Mouse (Mus musculus): ENCODE data around the gene Erp27.

The Erp27 gene

DNA sequence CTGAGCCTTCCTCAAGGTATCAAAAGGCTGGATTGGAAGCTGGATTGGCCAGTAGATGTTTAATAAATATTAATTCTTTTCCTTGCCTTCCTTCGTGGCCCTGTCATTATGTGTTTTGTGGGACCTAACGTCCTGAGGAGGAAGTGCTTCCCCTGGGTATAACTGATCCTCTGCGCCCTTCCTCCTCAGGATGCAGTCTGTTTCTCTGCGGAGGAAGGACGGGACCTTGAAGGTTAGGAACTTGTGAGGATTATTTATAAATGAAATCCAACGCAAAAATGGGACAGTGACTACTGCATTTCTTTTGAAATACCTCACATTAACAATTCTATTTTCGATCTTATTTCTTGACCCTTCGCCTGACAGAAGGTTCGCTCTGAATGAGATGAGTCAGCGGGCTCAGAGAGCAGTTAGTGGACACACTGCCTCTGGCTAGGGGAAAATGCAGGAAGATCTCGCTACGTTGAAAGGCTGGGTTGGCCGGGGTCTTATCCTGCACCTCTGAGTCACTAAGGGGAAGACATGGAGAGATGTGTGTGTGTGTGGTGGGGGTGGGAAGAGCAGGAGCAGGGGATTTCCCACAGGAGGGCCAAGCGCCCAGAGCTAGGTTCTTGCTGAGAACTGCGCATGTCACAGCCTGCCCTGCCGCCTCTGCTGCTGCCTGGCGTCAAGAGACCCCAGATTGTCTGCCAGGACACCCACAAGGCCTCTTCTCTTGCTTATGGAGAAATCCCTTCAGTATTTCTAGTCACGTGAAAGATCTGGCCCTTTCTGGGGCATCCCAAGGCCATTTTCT is 16.5 kb upstream of the Erp27 start:
- DNase-seq = no peak

DNA sequence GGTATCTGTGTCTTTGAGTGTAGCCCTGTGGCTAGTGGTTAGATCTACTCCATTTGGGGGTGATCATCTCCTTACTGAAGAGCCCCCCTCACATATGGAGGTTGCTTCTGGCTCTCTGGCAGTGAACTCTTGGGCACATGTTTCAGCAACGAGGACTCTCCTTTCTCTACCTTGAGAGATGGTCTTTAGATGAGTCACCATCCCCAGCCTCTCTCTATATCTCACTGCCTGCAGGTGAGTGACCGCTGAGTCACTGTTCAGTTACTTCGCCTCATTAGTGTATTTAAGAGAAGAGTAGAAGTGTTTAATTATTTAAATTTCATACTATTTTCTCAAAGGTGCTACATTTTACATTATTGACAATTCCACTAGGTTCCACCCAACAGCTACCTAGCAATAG is 15.1 kb upstream of the Erp27 start:
- no peak for DNase-seq

DNA sequence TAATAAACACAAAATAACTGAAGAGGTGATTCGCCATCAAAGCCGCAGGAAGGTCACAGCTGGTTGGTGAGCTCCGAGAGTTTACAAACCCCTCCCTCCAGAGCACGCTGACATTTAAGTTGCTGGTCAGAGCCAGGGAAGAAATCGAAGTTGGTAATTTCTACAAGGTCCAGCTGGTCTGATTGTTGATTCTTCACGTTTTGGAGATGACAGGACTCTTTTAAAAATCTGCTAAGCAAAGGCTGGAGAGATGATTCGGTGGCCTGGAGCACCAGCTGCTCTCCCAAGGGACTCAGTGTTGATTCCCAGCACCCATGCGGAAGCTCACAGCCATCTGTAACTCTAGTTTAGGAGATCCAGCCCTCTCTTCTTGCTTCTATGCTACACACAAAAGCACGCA is 14.4 kb upstream of the Erp27 start:
- no peak for DNase-seq

DNA sequence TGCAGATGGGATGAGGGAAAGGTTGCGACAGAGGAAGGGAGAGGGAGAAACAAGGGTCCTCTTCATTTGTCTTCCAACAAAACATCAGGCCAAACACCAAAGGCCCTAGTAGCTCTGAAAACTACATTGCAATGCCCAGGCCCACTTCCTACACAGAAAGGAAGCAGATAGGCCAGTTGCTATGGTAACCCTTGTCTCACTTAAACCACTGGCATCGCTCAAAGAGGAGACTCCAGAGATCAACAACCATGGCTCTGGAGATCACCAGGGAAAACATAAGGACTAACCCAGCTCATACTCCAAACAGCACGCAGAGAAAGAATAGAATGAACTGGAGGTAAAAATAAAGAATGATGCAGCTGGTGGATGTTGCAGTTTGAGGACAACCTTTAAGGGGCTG is 13.3 kb upstream of the Erp27 start:
- DNase-seq = no peak

DNA sequence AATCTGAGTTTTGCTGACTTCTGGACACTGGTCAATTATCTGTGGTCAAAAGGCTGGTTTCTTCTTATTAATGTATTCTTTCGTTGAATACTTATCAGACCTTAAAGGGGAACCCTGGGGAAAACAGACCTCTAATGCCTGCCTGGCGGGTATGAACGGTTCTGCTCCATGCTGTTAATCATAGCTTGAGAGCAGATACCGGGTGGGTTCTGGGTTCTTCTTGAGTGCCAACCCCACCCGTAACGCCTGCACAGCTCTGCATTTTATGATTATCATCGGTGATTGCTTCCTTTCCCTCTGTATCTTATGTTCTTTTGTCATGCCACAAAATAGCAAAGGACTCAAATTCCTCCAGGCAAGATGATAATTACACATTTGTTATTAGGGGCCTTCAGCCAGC is 12.1 kb upstream of the Erp27 start:
- no peak for DNase-seq

DNA sequence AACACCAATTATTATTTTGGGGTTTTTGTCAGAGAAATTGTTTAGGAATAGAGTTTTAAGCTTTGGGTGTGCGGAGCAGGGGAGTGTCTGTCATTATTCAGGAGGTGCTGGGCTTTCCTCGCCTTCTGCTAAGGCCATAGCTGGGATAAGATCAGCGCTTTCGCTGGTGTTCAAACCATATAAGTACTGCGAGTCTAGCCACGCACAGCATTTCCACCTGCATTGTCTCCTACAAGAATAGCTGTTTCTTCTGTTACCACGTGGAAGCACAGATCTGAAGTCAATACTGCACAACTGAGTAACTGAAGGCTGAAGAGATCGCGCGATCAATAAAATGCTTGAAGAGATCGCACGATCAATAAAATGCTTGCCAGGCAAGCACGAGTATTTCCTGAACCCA is 9.3 kb upstream of the Erp27 start:
- DNase-seq = no peak

DNA sequence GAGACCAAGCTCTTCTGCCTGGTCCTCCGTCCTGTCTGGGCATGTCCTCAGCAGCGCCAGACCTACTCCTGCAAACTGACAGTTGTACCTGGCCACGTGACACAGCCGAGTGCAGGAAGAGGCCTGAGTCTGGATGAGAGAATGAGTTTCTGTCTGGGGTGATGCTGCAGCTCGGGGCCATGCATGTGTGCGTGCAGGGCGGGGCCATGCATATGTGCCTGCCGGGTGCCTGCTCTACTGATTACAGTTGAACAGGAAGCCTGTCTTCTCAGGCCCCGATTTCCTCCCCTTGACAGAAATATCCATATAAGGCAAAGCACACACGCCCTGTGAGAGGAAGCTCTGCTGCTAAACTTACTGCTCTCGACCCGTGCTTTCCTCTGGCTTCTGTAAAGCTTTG is 8.7 kb upstream of the Erp27 start:
- DNase-seq = no peak

DNA sequence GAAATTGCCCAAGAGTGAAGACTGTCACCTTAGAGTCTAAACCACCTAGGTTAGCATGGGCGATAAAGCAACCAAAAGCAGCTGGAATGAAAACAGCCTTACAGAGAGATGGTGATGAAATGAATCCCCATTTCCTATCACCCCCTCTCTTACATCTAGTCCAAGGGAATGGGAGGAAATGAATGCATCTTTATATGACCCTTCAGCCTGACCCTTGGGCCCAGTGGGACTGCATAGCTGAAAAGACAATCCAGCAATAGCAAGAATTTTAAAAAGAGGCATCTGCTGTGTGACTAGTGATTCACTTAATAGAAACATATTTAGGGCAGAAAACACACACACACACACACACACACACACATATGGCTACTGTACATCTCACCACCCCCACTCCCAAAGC is 5.6 kb upstream of the Erp27 start:
- DNase-seq = no peak

DNA sequence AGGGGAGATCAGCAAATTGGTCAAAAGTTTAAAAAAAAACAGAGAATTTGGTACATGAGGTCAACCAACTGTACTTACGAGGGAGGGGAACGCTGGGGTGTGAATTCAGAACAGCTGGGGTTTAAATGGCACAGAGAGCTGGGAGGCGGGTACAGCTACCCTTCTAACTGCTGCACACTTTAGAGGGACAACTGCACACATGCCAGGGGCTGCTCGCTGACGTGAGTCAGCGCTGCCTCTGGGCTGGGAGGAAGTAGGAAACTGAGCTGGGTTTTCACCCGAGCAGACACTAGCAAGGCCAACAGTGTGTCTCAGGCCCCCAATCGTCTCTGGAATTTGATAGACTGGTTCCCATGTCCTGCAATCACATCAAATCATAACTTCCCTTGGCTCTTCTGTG is 3.1 kb upstream of the Erp27 start:
- DNase-seq = no peak

DNA sequence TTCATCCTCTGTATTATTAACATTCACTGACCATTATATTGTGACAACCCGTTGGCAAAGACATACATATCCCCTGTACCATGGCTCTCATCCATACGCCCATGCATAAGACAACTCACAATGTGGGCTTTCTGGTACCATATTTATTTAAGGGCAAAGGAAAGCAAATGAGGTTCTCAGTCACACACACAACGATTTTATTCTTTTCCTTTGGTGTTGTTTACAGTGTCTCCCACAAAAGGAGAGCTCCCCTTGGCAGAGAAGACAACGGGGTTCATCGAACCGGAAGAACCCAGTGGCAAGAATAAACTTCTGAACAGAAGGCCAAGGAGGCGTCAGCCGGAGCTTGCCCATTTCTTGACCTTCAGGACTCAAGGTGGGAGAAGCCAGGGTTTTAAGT is 1.6 kb upstream of the Erp27 start, which contains the start of gene Pde6h:
Gene Pde6h, plus strand, starts transcription at position 301 of the 400 bp plus-strand sequence.
- no peak for DNase-seq

DNA sequence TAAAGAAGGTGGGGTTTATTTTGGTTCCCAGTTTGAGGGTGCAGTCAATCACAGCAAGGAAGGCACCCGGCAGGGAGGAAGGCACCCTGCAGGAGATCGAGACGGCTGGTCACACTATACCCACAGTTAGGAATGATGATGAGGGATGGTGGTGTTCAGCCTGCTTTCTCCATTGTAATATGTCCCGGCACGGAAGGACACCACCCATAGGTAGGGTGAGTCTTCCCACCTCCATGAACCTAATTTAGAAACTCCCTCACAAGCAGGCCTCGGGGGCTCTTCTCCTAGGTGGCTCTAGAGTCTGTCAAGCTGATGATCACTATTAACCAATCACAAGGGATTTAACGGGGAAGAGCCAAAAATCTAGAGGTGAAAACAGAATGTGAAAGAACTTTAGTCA is 891 bp upstream of the Erp27 start:
- DNase-seq = no peak

DNA sequence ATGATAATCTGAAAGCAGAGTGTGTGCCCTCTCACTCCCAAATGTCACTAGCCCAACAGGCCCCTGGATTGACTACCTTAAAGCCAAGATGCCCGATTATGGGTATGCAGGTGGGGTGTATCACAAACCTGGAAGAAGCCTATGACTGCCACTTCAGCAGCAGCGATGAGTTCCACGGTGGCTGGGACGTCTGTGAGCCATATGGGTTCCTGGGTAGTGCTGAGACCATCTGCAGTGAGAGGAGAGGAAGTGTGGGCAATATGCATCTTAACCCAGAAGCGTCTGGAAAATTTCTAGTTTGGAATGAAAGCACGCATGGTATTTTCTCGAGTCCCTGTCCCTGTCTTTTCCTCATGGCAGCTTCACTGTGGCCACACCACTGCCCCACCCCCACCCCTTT is 379 bp downstream of the Erp27 start:
- DNase-seq = no peak

DNA sequence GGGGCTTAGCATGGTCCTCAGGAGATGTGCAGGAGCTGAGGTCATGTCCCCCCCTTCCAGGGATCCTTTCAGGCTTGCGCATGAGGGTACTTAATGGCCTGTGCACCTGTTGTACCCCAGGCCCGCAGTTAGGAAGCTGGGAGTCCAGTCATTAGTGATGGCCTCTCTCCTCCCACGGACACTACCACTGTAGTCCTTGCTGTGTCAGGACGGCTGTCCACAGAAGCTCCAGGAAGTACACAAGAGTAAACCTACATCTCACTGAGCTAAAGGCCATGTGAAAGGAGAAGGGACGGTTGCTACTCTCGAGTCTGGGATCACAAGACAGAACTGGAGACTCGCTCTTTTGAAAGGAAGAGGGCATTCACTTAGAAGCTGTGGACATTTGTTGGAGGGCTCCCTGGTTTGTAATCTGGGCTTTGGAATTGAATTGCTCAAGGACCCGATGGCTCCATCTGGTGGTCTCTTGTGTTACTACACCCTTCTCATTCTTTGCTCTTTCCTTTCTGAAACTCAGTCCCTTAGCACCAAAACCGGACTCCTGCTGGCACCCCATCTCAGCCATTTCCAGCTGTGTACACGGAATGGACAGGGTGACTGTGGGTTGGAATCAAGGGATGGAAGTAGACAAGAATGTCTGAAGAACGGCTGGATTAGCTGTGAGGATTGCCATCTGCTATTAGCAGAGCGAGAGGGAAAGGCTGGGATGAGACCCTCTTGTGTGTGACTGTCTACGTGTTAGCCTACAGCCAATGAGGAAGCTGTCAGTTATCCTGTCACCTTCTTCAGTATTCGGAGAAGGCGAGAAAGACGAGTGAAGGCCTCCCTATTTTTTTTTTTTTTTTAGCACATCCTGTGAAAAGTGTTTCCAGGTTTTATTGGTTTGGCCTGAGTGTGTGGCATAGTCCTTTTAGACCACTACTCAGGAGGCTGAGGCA is 1.4 kb downstream of the Erp27 start:
- peak; percentile 13 for DNase-seq

DNA sequence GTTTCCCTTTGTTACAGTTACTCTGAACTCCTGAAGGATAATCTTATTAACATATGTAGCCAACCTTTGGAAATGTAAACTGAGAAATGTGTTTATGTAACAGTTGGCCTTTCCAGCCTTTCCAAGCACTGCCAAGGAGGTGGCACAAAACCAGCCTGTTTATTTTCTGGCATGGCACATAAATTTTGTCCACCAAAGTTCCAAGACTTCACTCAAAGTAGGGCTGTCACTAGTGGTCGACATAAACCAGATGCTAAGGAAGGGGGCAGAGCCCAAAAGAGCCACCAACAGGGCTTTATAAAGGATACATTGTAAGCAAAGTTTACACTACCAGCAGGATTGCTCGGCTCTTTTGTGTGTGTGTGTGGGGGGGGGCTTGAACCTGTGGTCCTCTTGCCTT is 4.1 kb downstream of the Erp27 start:
- no peak for DNase-seq

DNA sequence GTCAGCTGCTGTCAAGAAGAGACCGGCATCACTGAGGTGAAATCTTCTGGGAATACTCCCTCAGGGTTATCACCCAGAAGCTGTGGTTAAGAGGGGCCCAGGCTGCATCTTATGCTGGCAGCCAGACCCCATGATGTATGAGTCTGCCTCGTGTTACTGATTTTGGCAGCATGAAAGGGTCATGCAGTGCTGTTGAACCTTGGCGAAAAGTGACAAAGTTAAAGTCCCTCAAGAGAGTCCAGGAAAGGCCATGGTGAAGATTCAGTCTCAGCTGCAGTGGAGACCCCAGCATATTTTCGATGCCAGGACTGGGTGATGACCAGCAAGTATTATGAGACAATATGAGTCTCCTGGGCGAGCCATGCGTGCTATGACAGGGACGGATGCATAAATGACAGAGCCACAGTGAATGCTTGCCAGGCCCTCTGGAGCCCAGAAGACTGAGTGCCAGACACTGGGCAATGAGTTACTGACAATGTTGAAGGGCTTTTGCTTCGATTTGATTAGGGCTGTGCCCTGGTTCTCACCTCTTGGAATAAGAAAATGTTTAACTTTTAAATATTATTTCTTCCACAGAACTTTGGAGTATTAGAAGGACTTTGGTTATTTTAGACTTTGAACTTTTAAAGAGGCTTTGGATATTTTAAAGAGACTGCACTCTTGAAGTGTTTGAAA is 6.1 kb downstream of the Erp27 start:
- no peak for DNase-seq

DNA sequence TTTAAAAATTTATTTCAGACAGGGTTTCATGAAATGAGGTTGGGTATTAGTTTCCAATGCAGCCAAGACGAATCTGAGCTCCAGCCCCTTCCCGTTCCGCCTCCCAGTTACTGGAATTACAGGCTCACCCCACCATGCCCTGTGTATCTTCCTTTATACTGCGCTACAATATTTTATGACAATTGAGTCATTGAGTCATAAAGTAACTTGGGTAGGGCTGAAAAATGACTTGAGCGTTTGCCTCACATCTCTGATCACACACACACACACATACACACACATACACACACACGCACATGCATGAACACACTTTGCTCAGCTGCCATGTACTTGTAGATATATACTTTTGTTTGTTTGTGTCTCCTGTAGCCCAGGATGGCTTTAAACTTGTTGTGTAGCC is 7.7 kb downstream of the Erp27 start:
- DNase-seq = no peak

DNA sequence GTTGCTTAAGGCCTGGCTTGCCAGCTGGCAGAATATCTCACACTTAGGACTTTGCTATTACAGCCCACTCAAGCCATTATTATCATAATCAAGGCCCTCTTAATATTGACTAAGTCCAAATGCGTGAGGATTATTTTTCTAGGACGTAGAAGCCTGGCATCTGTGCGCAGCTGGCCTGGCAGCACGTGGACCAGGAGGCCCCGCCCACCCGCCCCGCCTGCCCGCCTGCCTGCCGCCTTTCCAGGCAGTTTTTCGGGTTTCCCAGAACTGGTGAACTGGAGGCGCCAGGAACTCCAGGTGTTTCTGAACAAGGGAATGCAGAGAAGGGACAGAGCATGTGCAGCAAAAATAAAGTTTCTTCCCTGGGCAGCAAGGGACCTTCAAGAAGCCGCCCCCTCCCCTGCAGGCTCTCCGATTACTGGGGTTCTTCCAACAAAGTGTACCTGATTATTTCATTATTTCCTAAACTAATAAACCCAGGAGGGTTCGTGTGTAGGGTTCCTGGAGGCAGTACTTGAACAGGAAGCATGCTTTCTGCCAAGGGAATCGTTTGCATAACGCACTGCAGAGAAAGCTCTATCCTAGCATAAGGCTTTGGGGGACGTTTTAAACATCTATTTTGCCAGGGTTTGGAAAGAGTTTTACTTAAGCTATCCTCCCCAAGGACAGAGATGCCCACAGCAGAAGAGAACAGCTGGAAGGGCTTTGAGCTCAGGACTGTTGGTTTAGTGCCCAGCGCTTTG is 8.4 kb downstream of the Erp27 start:
- no peak for DNase-seq

DNA sequence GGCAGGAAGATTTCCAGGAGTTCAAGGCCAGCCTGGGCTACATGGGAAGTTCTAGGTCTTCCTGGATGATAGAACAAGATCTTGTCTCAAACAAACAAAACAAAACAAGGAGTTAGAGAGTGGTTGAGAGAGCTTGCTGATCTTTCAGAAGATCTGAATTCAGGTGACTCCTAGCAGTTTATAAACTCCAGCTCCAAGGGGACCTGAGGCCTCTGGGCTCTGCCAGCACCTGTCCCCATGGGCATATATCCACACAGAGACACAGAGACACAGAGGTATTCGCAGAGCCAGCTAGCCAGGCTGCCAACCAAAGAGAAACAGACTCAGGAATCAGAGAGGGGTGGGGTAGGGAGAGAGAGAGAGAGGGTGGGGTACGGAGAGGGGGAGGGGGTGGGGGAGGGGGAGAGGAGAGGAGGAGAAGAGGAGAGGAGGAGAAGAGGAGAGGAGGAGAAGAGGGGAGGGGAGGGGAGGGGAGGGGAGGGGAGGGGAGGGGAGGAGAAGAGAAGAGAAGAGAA is 9.2 kb downstream of the Erp27 start:
- DNase-seq = no peak

DNA sequence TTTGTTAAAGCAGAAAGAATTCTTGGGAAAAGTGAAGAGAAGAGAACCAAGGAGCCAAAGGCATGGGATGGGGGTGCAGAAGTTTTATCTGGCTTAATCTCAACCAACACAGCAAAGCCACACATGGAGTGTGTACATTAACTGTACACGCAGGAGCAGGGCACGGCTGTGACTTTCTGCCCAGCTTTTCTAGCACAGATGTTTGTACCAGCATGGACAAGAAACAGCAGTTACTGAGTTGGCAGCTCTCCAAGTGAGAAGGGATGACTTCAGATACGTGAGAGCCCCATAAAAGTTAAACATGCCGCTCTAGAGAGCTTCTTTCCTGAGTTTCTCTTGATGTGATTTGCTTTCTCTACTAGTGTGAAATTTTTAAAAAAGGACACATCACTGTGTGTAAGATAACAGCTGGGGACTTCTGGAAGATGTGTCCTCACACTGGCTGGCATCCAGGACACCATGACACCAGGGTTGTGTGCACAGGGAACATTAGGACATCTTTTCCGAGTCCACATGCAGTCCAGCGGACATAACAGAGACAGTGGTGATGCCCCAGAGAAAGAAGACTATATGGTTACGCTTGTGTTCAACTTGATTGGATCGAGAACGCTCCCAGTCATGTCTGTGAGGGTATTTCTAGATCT is 11.6 kb downstream of the Erp27 start:
- DNase-seq = no peak

DNA sequence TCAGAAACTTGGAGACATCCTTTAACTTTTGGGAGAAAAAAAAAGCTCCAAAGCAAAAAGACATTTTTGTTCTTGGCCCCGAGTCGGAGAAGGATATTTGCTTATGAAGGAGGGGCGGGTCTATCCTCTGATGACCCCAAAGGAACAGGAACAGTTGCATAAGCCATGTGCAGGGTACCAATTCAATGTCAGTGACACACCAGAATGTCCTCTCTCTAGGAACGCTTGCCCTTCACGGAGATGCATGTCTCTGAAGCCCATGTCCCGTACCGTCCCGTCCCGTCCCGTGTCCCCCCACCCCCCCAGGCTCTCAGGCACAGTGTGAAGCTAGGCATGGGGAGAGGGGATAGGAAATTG is 15.1 kb downstream of the Erp27 start:
- DNase-seq = no peak

DNA sequence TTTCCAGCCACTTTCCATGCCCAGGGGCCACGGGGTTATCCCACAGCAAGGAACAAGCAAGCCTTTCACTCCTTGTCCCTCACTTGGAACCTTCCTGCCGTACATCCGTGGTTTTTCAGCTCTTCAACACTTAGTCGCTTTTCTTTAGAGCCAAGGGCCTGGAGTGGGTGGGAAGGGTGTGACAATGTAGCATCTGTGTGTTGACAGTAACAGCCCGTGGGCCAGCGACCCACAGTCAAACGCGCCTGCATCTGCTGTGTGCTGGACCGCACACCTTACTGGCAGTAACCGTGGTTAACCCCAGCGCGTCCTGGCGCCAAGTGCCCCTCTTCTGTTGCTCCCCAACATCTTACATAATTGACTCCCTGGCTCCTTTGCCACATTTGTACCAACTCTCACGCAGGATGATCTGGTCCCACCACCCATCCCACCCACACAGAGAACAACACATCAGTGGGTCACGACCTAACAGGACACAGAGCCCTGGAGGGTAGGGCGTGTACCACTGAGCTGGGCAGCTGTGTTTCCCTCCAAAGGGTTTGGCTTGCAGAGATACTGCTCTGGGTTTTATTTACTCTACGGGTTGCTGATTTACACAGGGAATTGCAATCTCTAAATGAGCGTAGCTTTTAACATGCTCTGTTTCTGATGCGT is 15.6 kb downstream of the Erp27 start:
- DNase-seq = no peak
